Mouse (Mus musculus) urinary bladder, postnatal 4 days (tissue): ENCODE data around the gene Pigo.

Experiments used
- DNase-seq, 2 experiments: peaks; one replicate each; pipeline ENCODE4 v3.0.0; 2021 to 2022; ENCODE audit warnings: low spot score in 2 of 2

Gene Pigo

DNA sequence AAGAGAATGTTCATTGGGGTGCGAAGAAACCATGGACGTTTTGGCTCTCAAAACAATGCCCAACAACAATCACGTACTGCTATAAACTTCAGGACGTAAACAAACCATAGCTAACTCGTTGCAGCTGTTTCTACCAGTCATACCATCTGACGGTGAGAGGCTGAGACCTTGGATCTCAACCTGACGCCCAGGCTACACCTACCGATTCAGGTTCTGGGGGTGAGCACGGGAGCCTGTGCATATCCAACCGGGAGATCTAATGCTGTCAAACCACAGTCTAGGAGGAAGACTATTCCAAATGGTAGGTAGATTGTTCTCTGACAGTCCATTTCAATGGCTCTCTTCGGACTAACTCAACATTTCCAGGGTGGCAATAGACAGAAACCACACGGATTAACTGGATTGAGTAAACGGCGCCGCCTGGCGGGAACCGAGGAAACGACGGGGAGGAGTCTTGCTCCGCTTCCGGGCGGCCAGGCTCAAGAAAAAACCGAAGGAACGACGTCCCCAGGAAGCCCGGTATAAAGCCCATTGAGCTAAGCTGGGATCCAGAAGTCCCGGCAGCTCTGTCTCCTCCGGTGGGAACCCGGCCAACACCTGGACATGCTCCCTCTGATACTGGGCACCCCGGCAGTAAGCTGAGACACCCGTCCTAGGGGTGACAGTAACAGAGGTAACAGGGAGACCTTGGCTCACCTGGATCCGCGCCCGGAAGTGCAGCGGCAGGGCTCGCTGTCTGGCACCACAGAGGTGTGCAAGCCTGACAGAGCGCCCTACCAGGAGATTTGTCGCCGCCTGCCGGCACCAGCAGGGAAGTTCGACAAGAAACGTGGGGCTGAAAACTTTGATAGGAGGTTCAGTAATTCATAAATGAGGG, at the start of gene Pigo:
Gene Pigo (minus strand): TSS at position 736 of the 877 bp plus-strand sequence.
- DNase-seq = peak; percentile 89 to 96

DNA sequence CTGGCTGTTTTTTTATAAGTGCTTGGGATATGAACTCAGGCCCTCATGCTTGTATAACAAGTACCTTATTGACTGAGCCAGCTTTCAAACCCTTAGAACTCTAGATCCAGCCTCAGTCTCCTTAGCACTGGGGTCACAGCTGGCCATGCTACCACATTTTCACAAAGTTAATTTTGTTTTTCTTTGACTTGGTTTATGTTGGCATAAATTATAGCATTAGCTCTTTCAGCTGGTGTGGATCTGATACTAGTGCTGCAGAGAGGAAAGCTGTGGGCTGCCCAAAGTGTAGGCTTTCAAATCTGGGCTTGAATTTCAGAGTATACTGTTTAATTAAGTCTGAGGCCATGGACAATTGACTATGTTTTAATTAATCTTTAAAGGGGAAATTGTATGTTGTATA, 49.3 kb upstream of the Pigo start:
- no peak for DNase-seq

GRCm38 (mm10) chr4:43065471-43065870, 39.9 kb upstream of the Pigo start:
- no peak for DNase-seq

GRCm38 (mm10) chr4:43060286-43060685, 34.7 kb upstream of the Pigo start:
- DNase-seq = no peak

DNA sequence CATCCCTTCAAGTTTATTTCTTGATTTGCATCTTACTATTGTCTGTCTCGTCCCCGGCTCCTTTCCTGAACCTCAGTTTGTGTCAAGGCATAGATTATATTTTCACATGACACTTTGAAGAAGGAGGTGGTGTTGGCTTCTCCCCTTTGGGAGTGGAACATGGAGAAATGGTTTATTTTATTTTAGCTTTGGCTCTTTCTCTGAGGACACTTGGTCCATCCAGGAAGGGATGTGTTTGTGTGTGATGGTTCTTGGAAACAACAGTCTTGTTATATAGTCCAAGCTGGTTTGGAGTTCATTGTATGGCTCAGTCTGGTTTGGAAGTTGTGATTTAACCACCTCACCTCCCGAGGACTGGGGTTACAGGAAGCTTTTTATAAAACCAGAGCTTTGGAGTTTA, 34.1 kb upstream of the Pigo start:
- DNase-seq = no peak

GRCm38 (mm10) chr4:43058753-43059654, 33.4 kb upstream of the Pigo start, which contains the start of gene Unc13b:
TSS of gene Unc13b (plus strand) at chr4:43058953.
- DNase-seq = peak; percentile 84 to 88

DNA sequence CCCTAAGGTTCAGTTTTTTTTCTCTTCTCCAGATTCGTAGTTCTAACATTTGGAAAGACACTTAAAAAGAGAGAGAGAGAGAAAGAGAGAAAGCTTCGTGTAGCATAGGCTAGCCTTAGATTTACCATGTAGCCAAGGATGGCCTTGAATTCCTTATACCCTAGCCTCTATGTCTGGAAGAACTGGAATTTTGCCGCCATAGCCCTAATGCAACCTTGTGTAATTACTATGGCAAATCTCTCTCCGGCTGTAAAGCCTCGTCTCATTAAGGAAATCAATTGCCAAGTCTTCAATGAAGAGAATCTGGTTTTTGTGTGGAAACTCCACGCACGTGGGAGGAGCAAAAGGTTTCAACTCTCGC, 32.8 kb upstream of the Pigo start:
- DNase-seq = no peak

DNA sequence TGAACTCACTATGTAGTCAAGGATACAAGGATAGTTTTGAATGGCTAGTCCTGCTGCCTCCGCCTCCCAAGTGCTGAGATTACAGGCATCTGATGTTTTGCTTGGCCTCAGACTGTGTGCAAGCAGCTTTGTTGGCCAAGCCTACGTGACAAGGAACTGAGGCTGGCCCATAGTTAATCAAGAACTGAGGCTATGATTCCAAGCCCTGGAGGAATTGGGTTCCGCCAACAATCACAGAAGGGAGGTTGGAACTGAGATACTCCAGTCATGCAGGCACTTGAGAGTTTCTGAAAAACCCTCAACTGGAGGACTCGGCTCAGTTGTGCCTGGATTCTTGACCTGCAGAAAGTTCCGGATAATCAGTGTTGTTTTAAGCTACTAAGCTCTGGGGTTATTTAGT, 32.0 kb upstream of the Pigo start:
- no peak for DNase-seq

GRCm38 (mm10) chr4:43052627-43053026, 27.0 kb upstream of the Pigo start:
- no peak for DNase-seq

- DNase-seq = peak; percentile 57 to 69
Observed at GRCm38 (mm10) chr4:43047231-43047630, 21.6 kb upstream of the Pigo start.

GRCm38 (mm10) chr4:43046607-43047006, 21.0 kb upstream of the Pigo start:
- no peak for DNase-seq

GRCm38 (mm10) chr4:43045659-43046302, 20.2 kb upstream of the Pigo start, which contains the start of gene Fam214b:
TSS of gene Fam214b (minus strand) at chr4:43046220.
- DNase-seq = peak; percentile 97 to 99

GRCm38 (mm10) chr4:43045285-43045658, 19.7 kb upstream of the Pigo start:
- no peak for DNase-seq

- no peak for DNase-seq
Observed at GRCm38 (mm10) chr4:43044673-43045072, 19.1 kb upstream of the Pigo start.

GRCm38 (mm10) chr4:43043644-43044357, 18.2 kb upstream of the Pigo start:
- DNase-seq = peak; percentile 61 to 74

DNA sequence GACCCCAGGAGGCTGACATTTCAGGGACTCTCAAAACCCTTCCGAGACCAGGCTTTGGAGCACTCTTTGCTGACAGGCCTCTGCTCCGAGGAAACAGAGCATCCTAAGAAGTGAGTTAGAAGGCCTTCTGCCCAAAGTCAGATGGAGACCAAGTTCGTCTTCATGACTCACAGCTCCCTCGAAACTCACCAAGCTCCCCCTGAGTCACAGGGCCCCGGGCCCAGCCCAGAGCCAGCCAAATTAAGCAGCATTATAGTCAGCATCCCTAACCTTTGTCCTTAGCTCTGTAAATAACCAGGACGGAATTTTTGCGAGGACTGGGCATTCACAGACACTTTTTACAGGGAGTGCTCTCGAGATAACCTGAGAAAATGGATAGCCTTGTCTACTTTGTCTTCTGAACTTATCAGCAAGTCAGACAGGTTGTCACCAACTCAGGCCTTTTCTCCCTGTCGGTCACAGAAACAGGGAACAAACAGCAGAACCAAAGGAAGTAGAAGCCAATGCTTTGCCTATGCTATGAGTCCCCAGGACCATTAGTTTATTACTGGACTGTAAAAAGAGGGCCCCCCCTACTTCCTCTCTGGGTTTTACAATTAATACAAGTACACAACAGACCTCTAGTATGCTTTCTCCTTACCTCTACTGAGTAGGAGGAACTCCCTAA, 15.4 kb upstream of the Pigo start:
- DNase-seq = no peak

GRCm38 (mm10) chr4:43040114-43040572, 14.5 kb upstream of the Pigo start:
- peak; percentile 95 to 97 for DNase-seq

DNA sequence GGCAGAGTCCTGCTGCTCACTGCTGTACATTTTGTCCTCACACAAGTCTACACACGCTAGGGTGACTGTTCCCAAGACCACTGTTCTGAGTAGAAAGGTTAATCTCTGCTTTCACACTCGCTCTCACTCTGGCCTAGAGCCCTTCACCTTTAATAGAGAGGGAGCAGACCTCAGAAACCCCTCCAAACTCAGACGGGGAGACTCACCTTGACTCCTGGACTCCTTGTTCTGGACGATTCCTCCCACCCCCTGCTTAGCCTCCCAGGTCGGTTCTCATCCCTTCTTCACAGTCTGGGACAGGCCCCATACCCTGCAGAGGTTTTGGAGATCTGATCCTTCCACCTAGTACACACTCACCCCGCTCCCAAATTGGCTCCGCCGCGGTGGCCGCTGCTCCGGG, 14.0 kb upstream of the Pigo start:
- no peak for DNase-seq

- no peak for DNase-seq
Observed at GRCm38 (mm10) chr4:43038567-43039495, 13.2 kb upstream of the Pigo start.
